Mouse (Mus musculus) MEL (cell line): ENCODE measurements around the gene Bcorl1. TPM values are rescaled to one million over a fixed set of nuclear protein-coding genes. Genes with fewer than 3 reads are reported as not detected.

Source experiments
- DNase-seq: peaks from one replicate; pipeline ENCODE4 v3.0.0; 2011; ENCODE audit warnings: low read depth, low spot score
- H3K27ac ChIP-seq: 2 replicates; pipeline ENCODE4 v1.5.1; 2012; ENCODE audit warnings: low read depth, mild to moderate bottlenecking, control low read depth, low read length, moderate library complexity; ENCODE audit not compliant: control insufficient read depth
- H3K27me3 ChIP-seq, 2 experiments: fragments of 150-350 bp in 1 of 2; sonication (generic) in 1 of 2; 2 replicates each; pipeline ENCODE4 v1.6.1; 2012; ENCODE audit warnings: low read length in 2 of 2, mild to moderate bottlenecking in 2 of 2, improper control_type of control experiment in 1 of 2, moderate library complexity in 1 of 2; ENCODE audit not compliant: insufficient read depth in 2 of 2, control insufficient read depth in 1 of 2
- H3K36me3 ChIP-seq, 2 experiments: 2 replicates each; pipeline ENCODE4 v1.6.1; 2012 to 2014; ENCODE audit warnings: low read length in 2 of 2, improper control_type of control experiment in 1 of 2, inconsistent platforms in 1 of 2, mild to moderate bottlenecking in 1 of 2; ENCODE audit not compliant: insufficient read depth in 2 of 2, control insufficient read depth in 1 of 2
- H3K4me1 ChIP-seq, 2 experiments: fragments of 150-350 bp in 1 of 2; sonication (generic) in 1 of 2; 2 replicates each; pipeline ENCODE4 v1.6.1; 2012; ENCODE audit warnings: low read length in 2 of 2, improper control_type of control experiment in 1 of 2, mild to moderate bottlenecking in 1 of 2; ENCODE audit not compliant: insufficient read depth in 2 of 2, control insufficient read depth in 1 of 2
- H3K4me3 ChIP-seq, 2 experiments: fragments of 150-350 bp in 1 of 2; sonication (generic) in 1 of 2; 2 replicates each; pipeline ENCODE4 v1.5.1; 2012; ENCODE audit warnings: low read depth in 2 of 2, low read length in 2 of 2, mild to moderate bottlenecking in 2 of 2, moderate library complexity in 2 of 2, control low read depth in 1 of 2, improper control_type of control experiment in 1 of 2; ENCODE audit not compliant: control insufficient read depth in 1 of 2, insufficient read depth in 1 of 2
- H3K79me2 ChIP-seq: 2 replicates; pipeline ENCODE4 v1.6.1; 2012; ENCODE audit warnings: mild to moderate bottlenecking, low read length, moderate library complexity; ENCODE audit not compliant: control insufficient read depth, poor library complexity, insufficient read depth
- H3K9ac ChIP-seq: 2 replicates; pipeline ENCODE4 v1.6.1; 2012; ENCODE audit warnings: low read depth, mild to moderate bottlenecking, control low read depth, low read length, moderate library complexity; ENCODE audit not compliant: control insufficient read depth, poor library complexity, severe bottlenecking
- H3K9me3 ChIP-seq: fragments of 150-350 bp; sonication (generic); replicated peaks from 2 replicates; pipeline ENCODE4 v1.6.1; 2012; ENCODE audit warnings: mild to moderate bottlenecking, low read length, improper control_type of control experiment, moderate library complexity; ENCODE audit not compliant: insufficient read depth
- CHD2 ChIP-seq: IDR thresholded peaks from 2 replicates; pipeline ENCODE4 v1.6.1; 2011; ENCODE audit warnings: low read length, improper control_type of control experiment
- E2F4 ChIP-seq: IDR thresholded peaks from 2 replicates; pipeline ENCODE4 v1.6.1; 2011; ENCODE audit warnings: low read depth, low read length, improper control_type of control experiment, borderline replicate concordance
- EP300 ChIP-seq, 2 experiments: IDR thresholded peaks; 2 replicates each; pipeline ENCODE4 v1.6.1; 2011; ENCODE audit warnings: improper control_type of control experiment in 2 of 2, low read length in 2 of 2, low read depth in 1 of 2, mild to moderate bottlenecking in 1 of 2
- ETS1 ChIP-seq: IDR thresholded peaks from 2 replicates; pipeline ENCODE4 v1.6.1; 2012; ENCODE audit warnings: low read depth, mild to moderate bottlenecking, inconsistent platforms, low read length, improper control_type of control experiment, moderate library complexity
- GATA1 ChIP-seq: IDR thresholded peaks from 2 replicates; pipeline ENCODE4 v1.6.1; 2011; ENCODE audit warnings: low read depth, low read length, improper control_type of control experiment
- HCFC1 ChIP-seq: IDR thresholded peaks from 2 replicates; pipeline ENCODE4 v1.6.1; 2012; ENCODE audit warnings: low read depth, mild to moderate bottlenecking, inconsistent platforms, low read length, improper control_type of control experiment, moderate library complexity
- MAFK ChIP-seq: IDR thresholded peaks from 2 replicates; pipeline ENCODE4 v1.6.1; 2011; ENCODE audit warnings: low read depth, mild to moderate bottlenecking, low read length, improper control_type of control experiment, borderline replicate concordance
- MAX ChIP-seq: IDR thresholded peaks from 2 replicates; pipeline ENCODE4 v1.6.1; 2011; ENCODE audit warnings: low read length, improper control_type of control experiment
- MAZ ChIP-seq: IDR thresholded peaks from 2 replicates; pipeline ENCODE4 v1.6.1; 2012; ENCODE audit warnings: low read depth, mild to moderate bottlenecking, inconsistent platforms, low read length, improper control_type of control experiment
- MEF2A ChIP-seq: IDR thresholded peaks from 2 replicates; pipeline ENCODE4 v1.6.1; 2014; ENCODE audit warnings: low read depth, mild to moderate bottlenecking, inconsistent platforms, low read length, improper control_type of control experiment; ENCODE audit not compliant: poor library complexity, insufficient replicate concordance, severe bottlenecking; ENCODE audit errors: extremely low read depth
- MXI1 ChIP-seq: IDR thresholded peaks from 2 replicates; pipeline ENCODE4 v1.6.1; 2011; ENCODE audit warnings: mild to moderate bottlenecking, low read depth, low read length, improper control_type of control experiment
- MYB ChIP-seq: IDR thresholded peaks from 2 replicates; pipeline ENCODE4 v1.6.1; 2011; ENCODE audit warnings: mild to moderate bottlenecking, low read depth, low read length, improper control_type of control experiment
- MYC ChIP-seq: IDR thresholded peaks from 2 replicates; pipeline ENCODE4 v1.6.1; 2011; ENCODE audit warnings: low read depth, mild to moderate bottlenecking, low read length, improper control_type of control experiment, moderate library complexity
- NELFE ChIP-seq: IDR thresholded peaks from 2 replicates; pipeline ENCODE4 v1.6.1; 2011; ENCODE audit warnings: low read depth, low read length, improper control_type of control experiment
- POLR2A ChIP-seq, 2 experiments: IDR thresholded peaks; 2 replicates each; pipeline ENCODE4 v1.6.1; 2011 to 2012; ENCODE audit warnings: low read length in 2 of 2, mild to moderate bottlenecking in 2 of 2, control low read depth in 1 of 2, improper control_type of control experiment in 1 of 2, low read depth in 1 of 2, moderate library complexity in 1 of 2; ENCODE audit not compliant: control insufficient read depth in 1 of 2, insufficient read depth in 1 of 2, poor library complexity in 1 of 2
- POLR2AphosphoS2 ChIP-seq: IDR thresholded peaks from 2 replicates; pipeline ENCODE4 v1.6.1; 2011; ENCODE audit warnings: low read length, improper control_type of control experiment
- POLR2AphosphoS5 ChIP-seq: IDR thresholded peaks from 2 replicates; pipeline ENCODE4 v1.6.1; 2012; ENCODE audit warnings: low read depth, borderline replicate concordance, mild to moderate bottlenecking, inconsistent platforms, low read length, moderate library complexity, mixed read lengths
- RAD21 ChIP-seq: IDR thresholded peaks from 2 replicates; pipeline ENCODE4 v1.6.1; 2011; ENCODE audit warnings: mild to moderate bottlenecking, low read depth, low read length, improper control_type of control experiment
- RCOR1 ChIP-seq: IDR thresholded peaks from 2 replicates; pipeline ENCODE4 v1.6.1; 2012; ENCODE audit warnings: low read depth, mild to moderate bottlenecking, inconsistent platforms, low read length, improper control_type of control experiment
- SIN3A ChIP-seq: IDR thresholded peaks from 2 replicates; pipeline ENCODE4 v1.6.1; 2012; ENCODE audit warnings: low read length, improper control_type of control experiment, inconsistent platforms
- SMC3 ChIP-seq: IDR thresholded peaks from 2 replicates; pipeline ENCODE4 v1.6.1; 2011; ENCODE audit warnings: low read depth, low read length, improper control_type of control experiment
- TBP ChIP-seq: IDR thresholded peaks from 2 replicates; pipeline ENCODE4 v1.8.0; 2011; ENCODE audit warnings: low read depth, low read length, improper control_type of control experiment
- UBTF ChIP-seq: IDR thresholded peaks from 2 replicates; pipeline ENCODE4 v1.6.1; 2012; ENCODE audit warnings: low read depth, mild to moderate bottlenecking, inconsistent platforms, low read length, improper control_type of control experiment, moderate library complexity, borderline replicate concordance; ENCODE audit not compliant: insufficient read depth
- USF1 ChIP-seq: IDR thresholded peaks from 2 replicates; pipeline ENCODE4 v1.6.1; 2014; ENCODE audit warnings: low read depth, mild to moderate bottlenecking, inconsistent platforms, low read length, improper control_type of control experiment, moderate library complexity
- ZC3H11A ChIP-seq: IDR thresholded peaks from 2 replicates; pipeline ENCODE4 v1.6.1; 2012; ENCODE audit warnings: low read depth, mild to moderate bottlenecking, inconsistent platforms, low read length, improper control_type of control experiment
- ZKSCAN1 ChIP-seq: IDR thresholded peaks from 2 replicates; pipeline ENCODE4 v1.6.1; 2012; ENCODE audit warnings: low read depth, mild to moderate bottlenecking, inconsistent platforms, low read length, improper control_type of control experiment, moderate library complexity
- ZNF384 ChIP-seq: IDR thresholded peaks from 2 replicates; pipeline ENCODE4 v1.6.1; 2012; ENCODE audit warnings: low read depth, mild to moderate bottlenecking, inconsistent platforms, low read length, improper control_type of control experiment
- polyA plus RNA-seq, 2 experiments: library from polyadenylated mRNA; stranded (reverse) in 1 of 2; unstranded in 1 of 2; fragments of >175 nt in 1 of 2; fragments of >200 nt in 1 of 2; gene quantifications; 2 replicates each; pipeline versions ENCODE4 v1.2.1 to v1.2.4; 2012; ENCODE audit warnings: low replicate concordance in 2 of 2, low read depth in 1 of 2; ENCODE audit not compliant: insufficient read length in 2 of 2, insufficient read depth in 1 of 2, missing spikeins in 1 of 2
- total RNA-seq: library from RNA; depleted of rRNA; stranded (reverse); fragments of 300-350 nt; gene quantifications from 2 replicates; pipeline ENCODE4 v1.2.3, GENCODE M21; 2012

Bcorl1 gene
- total and polyA plus RNA-seq, 3 experiments, result 3.0 to 12.9 TPM; not detected in 1

DNA sequence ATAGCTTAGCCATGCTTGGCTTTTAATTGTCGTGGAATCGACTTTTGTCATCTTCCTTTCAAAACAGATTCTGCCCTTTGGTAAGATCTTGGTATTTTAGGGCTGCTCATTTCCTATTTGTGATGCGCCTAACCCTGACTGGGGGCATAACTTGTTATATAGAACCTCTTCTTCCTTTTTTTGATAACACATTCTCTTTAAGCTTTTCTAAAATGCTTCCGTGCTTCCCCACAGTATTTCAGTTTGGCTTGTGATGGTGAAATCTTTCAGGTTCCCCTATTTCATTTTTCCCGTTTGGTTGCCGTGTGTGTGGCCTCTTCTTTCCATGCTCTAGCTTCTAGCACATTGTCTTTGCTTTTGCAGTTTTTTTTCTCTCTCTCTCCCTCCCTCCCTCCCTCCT, 14.2 kb downstream of the Bcorl1 start:
- H3K27ac ChIP-seq, result no peak overlapping the region

DNA sequence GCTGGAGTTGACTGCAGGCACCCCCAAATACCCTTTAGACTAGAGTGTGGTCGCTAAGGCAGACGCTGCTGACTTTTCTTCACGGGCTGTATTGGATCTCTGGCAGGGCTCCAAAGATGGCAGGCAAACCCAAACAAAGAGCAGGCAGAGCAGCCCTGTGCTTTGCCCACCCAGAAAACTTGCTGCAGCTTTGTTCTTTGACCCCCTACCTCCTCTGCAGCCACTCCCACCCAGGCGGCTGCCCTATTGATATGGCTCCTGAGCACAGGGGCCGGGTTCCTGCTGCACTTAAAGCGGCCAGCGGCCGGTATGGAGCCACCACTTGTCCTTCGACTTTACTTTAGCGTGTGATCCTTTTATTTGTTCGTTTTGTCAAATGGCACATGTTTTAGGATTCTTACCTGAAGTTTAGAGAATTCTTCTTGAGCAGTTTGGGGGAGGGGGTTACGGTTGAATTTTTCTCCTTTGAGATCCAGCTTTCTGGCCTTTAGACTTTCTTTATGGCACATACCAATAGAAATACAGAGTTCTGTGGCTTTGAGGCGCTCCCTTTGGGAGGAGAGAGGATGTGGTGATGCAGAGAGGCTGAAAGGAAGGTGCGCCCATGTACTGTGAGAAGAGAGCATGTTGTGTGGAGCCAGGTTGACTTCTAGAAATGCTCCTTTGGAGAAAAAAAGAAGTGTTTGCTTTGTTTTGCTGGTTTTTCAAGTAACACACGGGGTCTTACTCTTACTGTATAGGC, 24.8 kb downstream of the Bcorl1 start:
- no peak for TF ChIP-seq SMC3
- TF ChIP-seq TBP, result no peak
- no peak for TF ChIP-seq E2F4
- TF ChIP-seq MYC, result no peak
- no peak for TF ChIP-seq MEF2A
- TF ChIP-seq POLR2AphosphoS2, result no peak
- no peak for TF ChIP-seq ZC3H11A
- TF ChIP-seq RAD21, result no peak
- TF ChIP-seq MAX, result no peak
- no peak for TF ChIP-seq MYB
- no peak for TF ChIP-seq UBTF
- TF ChIP-seq MXI1, result no peak
- no peak for TF ChIP-seq MAFK
- no peak for TF ChIP-seq HCFC1
- no peak for TF ChIP-seq SIN3A
- no peak for TF ChIP-seq ZNF384
- Histone ChIP-seq H3K36me3 (no peaks in the 10 kb centered on the region; a peak in 1 of 4 replicates), H3K9me3 (no peaks in the 10 kb centered on the region)

More for the DNA sequence above, 14.2 kb downstream of the Bcorl1 start:
- Histone ChIP-seq H3K27me3 (no peaks in the 10 kb centered on the region), H3K9me3 (no peaks in the 10 kb centered on the region), H3K4me3 (no peak overlapping the region), H3K4me1 (peaks cover 0 to 6% of the 10 kb centered on the region in 2 experiments; a peak in 1 of 4 replicates), H3K9ac (no peak overlapping the region), H3K36me3 (peaks cover 0 to 7% of the 10 kb centered on the region in 2 experiments; a peak in 2 of 4 replicates), H3K79me2 (no peaks in the 10 kb centered on the region; the same call in 1 of the 2 replicates)
- no peak for DNase-seq
- TF ChIP-seq CHD2 (no peak), GATA1 (no peak), MXI1 (no peak), MAZ (no peak), POLR2AphosphoS5 (no peak), USF1 (no peak), NELFE (no peak), ETS1 (no peak), E2F4 (no peak), UBTF (no peak), MAFK (no peak), ZKSCAN1 (no peak), RCOR1 (no peak), ZC3H11A (no peak), POLR2A (IDR thresholded peaks at IDR 0.05; ENCODE audit: control insufficient read depth in 1 of 2, insufficient read depth in 1 of 2, low read depth in 1 of 2, low read length in 2 of 2, poor library complexity in 1 of 2) (no peak), SIN3A (no peak), EP300 (IDR thresholded peaks at IDR 0.05; ENCODE audit: low read depth in 1 of 2, low read length in 2 of 2) (no peak), RAD21 (no peak)

More for the DNA sequence above, 24.8 kb downstream of the Bcorl1 start:
- no peak for DNase-seq
- no peaks in the 10 kb centered on the region for H3K4me1 ChIP-seq
- no peak overlapping the region for H3K4me3 ChIP-seq
- no peak overlapping the region for H3K27ac ChIP-seq
- no peaks in the 10 kb centered on the region for H3K27me3 ChIP-seq
- no peaks in the 10 kb centered on the region; the same call in 1 of the 2 replicates for H3K79me2 ChIP-seq
- no peak overlapping the region for H3K9ac ChIP-seq
